Mouse (Mus musculus) right cerebral cortex, postnatal 36 days (tissue): ENCODE results near the gene Zc3h12c.
"Not testable (repeated sequence)": the region's sequence is repeated elsewhere in the genome, so short reads cannot be mapped to it uniquely, and the experiment has no call there.

ENCODE experiments used
- DNase-seq, 2 experiments: peaks; one replicate each; pipeline ENCODE4 v3.0.0; 2022; ENCODE audit warnings: low spot score in 2 of 2, mixed read lengths in 1 of 2

Gene Zc3h12c

GRCm38 (mm10) chr9:52102060-52102844, 66.1 kb downstream of the Zc3h12c start:
- DNase-seq, result no peak

GRCm38 (mm10) chr9:52100426-52100825, 67.9 kb downstream of the Zc3h12c start:
- DNase-seq, result no peak

- peak; percentile 44 to 58 for DNase-seq
Observed at GRCm38 (mm10) chr9:52098600-52098999, 69.8 kb downstream of the Zc3h12c start.

- no peak for DNase-seq
Observed at GRCm38 (mm10) chr9:52097386-52097785, 71.0 kb downstream of the Zc3h12c start.

GRCm38 (mm10) chr9:52095666-52096065, 72.7 kb downstream of the Zc3h12c start:
- no peak for DNase-seq

- DNase-seq, result no peak
Observed at GRCm38 (mm10) chr9:52094471-52094980, 73.8 kb downstream of the Zc3h12c start.

GRCm38 (mm10) chr9:52094016-52094415, 74.4 kb downstream of the Zc3h12c start:
- DNase-seq, result no peak

GRCm38 (mm10) chr9:52093108-52093507, 75.3 kb downstream of the Zc3h12c start:
- no peak for DNase-seq

GRCm38 (mm10) chr9:52092311-52092710, 76.1 kb downstream of the Zc3h12c start:
- DNase-seq, result no peak

GRCm38 (mm10) chr9:52091752-52092151, 76.6 kb downstream of the Zc3h12c start:
- DNase-seq, result no peak

GRCm38 (mm10) chr9:52082414-52082813, 86.0 kb downstream of the Zc3h12c start:
- no peak for DNase-seq

- DNase-seq, result no peak
Observed at GRCm38 (mm10) chr9:52081979-52082378, 86.4 kb downstream of the Zc3h12c start.

GRCm38 (mm10) chr9:52077692-52078091, 90.7 kb downstream of the Zc3h12c start:
- DNase-seq, result no peak

GRCm38 (mm10) chr9:52076089-52076488, 92.3 kb downstream of the Zc3h12c start:
- no peak for DNase-seq

- DNase-seq, result no peak
Observed at GRCm38 (mm10) chr9:52072202-52072601, 96.2 kb downstream of the Zc3h12c start.

GRCm38 (mm10) chr9:52071352-52071751, 97.0 kb downstream of the Zc3h12c start:
- not testable (repeated sequence) for DNase-seq

GRCm38 (mm10) chr9:52070052-52070451, 98.3 kb downstream of the Zc3h12c start:
- no peak for DNase-seq
